Mouse (Mus musculus) B cell, adult (primary cell): Measurements from ENCODE around the gene Ddi2. TPM values are rescaled to one million over a fixed set of nuclear protein-coding genes. Genes with fewer than 3 reads are reported as not detected.

Source experiments
- total RNA-seq: library from RNA; stranded (reverse); gene quantifications from 4 replicates; pipeline ENCODE4 v1.2.4, GENCODE M21; 2023; ENCODE audit not compliant: inconsistent age

Gene Ddi2
- 42.7 to 53.7 TPM (median 45.9 TPM) in 4 replicates for total RNA-seq

DNA sequence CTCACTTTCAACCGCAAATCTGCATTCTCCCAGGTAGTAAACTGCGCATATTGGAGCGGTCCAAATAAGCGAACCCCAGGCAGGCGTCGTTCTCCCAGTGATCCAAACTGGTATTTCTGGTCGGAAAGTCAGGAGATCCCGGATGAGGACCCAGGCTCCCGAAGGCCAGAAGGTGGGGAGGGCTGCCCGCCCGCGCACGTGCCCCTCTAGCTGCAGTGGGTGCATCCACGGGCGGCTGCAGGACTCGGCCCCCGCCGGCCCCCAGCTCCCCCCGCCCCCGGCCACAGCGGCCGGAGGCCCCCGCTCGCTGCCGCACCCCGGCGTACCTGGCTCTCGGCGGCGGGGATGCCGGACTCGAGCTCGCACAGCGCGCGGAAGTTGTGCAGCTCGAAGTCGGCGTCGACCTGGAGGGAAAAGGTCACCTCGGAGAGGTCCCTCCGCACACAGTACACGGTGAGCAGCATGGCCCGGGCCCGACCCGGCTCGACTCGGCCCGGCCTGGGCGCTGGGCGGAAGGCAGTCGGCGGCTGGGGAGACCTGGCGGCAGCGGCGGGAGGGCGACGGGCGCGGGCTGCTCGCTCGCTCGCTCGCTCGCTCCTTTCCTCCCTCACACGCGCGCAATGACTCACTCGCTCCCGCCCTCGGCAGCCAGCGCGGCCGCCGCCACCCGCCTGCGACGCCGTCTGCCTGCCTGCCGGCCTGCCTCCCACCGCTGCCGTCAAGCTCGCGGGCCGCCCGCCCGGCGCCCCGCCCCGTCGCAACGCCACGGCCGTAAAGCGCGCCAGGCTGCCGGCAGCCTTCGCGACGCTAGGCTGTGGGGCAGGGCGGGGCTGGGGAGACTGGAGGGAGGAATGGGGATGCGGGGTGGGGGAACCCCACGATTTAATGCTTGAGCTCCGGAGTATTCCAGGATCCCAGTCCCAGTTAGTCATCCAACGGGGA is at the start of gene Ddi2:
Ddi2 (minus strand) TSS at position 689 of the 942 bp plus-strand sequence.

DNA sequence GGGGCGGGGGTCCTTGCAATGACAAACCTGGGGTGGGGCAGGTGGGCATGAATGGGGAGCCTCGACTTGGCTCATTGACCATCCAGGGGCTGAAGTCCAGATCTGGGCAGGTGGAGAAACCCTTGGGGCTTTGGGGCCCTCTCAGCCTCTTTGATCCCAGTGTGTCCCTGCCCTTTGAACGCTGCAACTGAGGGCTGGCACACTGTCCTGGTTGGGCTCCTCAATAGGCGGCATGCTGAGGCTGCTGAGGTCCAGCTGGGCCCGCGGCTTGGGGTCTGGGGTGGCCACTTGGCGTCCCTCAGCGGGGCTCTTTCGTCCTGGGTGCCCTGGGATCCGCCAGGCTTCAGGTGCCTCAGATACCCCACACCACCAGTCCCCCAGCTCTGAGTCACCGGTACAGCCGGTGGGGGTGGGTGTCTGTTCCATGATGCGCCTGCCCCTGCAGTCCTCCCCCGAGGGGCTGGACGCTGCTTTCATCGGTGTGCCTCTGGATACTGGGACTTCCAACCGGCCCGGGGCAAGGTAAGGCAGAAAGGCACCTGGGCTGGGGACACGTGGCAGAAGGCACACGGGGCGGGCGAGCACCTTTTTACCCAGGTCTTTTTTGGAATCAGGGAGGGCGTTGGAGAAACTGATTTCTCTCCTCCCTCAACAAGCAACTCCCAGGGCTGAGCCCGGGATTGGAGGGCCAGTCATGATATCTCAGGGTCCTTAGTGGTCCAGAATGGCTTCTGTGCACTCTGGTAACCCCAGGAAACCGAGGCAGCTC is 23.5 kb upstream of the Ddi2 start, which contains the start of gene Agmat:
Agmat (plus strand) TSS at position 95 of the 769 bp plus-strand sequence.

DNA sequence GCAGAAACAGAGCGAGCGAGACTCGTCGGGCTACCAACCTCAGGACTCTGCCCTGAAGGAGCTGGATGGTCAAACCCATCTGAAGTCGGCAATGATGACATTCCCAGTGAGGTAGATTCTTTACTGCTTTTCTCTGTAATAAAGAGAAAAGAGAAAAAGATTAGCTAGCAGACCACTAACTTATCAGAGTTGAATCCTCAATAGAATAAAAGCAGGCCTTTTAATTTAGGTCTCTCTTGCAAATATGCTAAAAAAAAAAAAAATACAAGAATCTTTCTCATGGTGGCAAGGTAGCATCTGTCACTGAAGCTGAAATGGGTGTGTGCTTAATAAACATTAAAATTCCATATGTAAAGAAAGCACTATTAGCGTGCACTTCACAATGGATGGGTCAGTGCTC is 37.7 kb downstream of the Ddi2 start, which contains the start of gene Rsc1a1:
Rsc1a1 (minus strand) TSS at position 101 of the 400 bp plus-strand sequence.

DNA sequence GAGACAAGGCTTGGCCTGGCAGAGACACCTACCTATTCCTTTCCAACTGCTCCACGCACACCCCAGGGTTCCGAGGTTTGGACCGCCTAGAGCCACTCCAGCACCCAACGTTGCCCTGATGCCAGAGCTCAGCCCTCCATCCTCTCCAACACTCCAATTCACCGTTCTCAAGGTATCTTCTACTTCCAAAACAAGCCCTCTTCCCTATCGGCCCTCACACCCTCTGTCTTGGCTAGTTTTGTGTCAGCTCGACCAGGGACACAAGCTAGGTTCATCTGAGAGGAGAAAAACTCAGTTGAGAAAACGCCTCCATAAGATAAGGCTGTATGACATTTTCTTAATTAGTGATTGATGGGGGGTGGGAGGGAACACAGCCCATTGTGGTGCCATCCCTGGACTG is 58.4 kb downstream of the Ddi2 start, which contains the start of gene Plekhm2:
Plekhm2 (minus strand) TSS at position 101 of the 400 bp plus-strand sequence.

Other genes with a start within 250 kb of the Ddi2 start
- 47.1 to 53.3 TPM (median 50.4 TPM) in 4 replicates for gene Spen, start 184.8 kb downstream of the Ddi2 start, total RNA-seq
- gene Fblim1, start 117.3 kb downstream of the Ddi2 start, total RNA-seq: not detected in 4 replicates
- gene Tmem82, start 104.8 kb downstream of the Ddi2 start, total RNA-seq: 0.24 TPM in 2 of 4 replicates, not detected in the others
- gene Slc25a34, start 99.6 kb downstream of the Ddi2 start, total RNA-seq: not detected in 4 replicates
- 25.8 to 36.0 TPM (median 34.9 TPM) in 4 replicates for gene Plekhm2, start 58.5 kb downstream of the Ddi2 start, total RNA-seq
- gene Rsc1a1, start 37.8 kb downstream of the Ddi2 start, total RNA-seq: 1.9 to 14.3 TPM (median 7.9 TPM) in 4 replicates
- not detected in 4 replicates for gene Agmat, start 23.3 kb upstream of the Ddi2 start, total RNA-seq
- gene Dnajc16, start 67.5 kb upstream of the Ddi2 start, total RNA-seq: 11.5 to 15.3 TPM (median 12.9 TPM) in 4 replicates
- gene Casp9, start 70.2 kb upstream of the Ddi2 start, total RNA-seq: 22.2 to 28.4 TPM (median 23.2 TPM) in 4 replicates
- 0.57 to 3.9 TPM (median 2.9 TPM) in 3 of 4 replicates, not detected in the other for gene Cela2a, start 102.7 kb upstream of the Ddi2 start, total RNA-seq
- not detected in 4 replicates for gene Ctrc, start 122.9 kb upstream of the Ddi2 start, total RNA-seq
- 29.3 to 35.3 TPM (median 32.7 TPM) in 4 replicates for gene Efhd2, start 151.5 kb upstream of the Ddi2 start, total RNA-seq